Mouse (Mus musculus): ENCODE measurements around the gene Trim46. TPM values are rescaled to one million over a fixed set of nuclear protein-coding genes. Genes with fewer than 3 reads are reported as not detected.

The Trim46 gene
- 3.1 and 5.3 TPM in 2 replicates for total RNA-seq (2012; rRNA removed)

DNA sequence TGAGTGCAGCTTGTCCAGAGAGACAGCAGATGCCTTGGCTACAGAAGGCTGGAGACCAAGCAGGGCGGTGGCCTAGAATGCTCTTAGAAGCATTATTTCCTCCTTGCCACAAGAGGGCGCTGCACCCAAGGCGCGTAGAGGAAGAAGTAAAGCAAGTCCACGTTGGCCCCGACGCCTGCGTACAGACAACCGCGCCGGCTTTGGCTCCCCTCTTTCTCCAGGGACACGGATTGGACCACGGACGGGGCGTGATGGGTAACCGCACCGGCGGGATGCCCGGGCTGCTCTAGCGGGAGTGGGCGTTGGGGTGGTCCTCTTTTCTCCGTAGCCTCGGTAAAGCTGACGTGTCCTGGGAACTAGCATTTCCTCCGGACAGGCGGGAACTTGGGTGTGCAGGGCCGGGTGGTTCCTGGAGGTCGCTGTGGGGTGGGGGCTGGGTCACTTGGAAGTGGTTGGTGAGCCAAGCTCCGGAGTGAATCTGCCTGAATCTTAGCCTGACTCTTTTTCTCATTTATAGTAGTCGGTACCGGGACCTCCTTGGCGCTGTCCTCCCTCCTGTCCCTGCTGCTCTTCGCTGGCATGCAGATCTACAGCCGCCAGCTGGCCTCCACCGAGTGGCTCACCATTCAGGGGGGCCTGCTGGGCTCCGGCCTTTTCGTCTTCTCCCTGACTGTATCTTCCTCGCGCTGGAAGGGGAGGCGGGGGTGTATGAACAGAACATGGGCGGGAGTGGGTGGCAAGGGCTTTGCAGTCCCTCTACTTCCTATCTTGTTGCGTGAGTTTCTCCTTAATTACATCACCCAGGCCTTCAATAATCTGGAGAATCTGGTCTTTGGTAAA lies at the start of gene Trim46:
Gene Trim46 (minus strand): TSS at position 49 of the 840 bp plus-strand sequence.
- Histone ChIP-seq H3K27ac (ENCODE audit: insufficient read depth, low read depth, low read length, poor library complexity, severe bottlenecking) (0 out of 2 replicates have a peak within 1 kb of the TSS, but pooled peaks have one; percentile 4), H3K4me3 (ENCODE audit: insufficient read depth in 1 of 2, low read depth in 1 of 2, low read length in 2 of 2, poor library complexity in 1 of 2, severe bottlenecking in 1 of 2) (peak within 1 kb of the TSS; percentile 74 to 100), H3K4me1 (ENCODE audit: control insufficient read depth in 2 of 2, insufficient read depth in 2 of 2, low read length in 2 of 2, poor library complexity in 1 of 2) (peaks cover 5 to 26% of the 10 kb centered on the region in 2 experiments; a peak in 3 of 4 replicates), H3K36me3 (ENCODE audit: control insufficient read depth, insufficient read depth, low read length, poor library complexity, severe bottlenecking) (peaks cover 15% of the 10 kb centered on the region; the same call in 1 of the 2 replicates), H3K9ac (ENCODE audit: insufficient read depth, low read depth, low read length, poor library complexity, severe bottlenecking) (peak within 1 kb of the TSS; percentile 81), H3K9me3 (ENCODE audit: control insufficient read depth, insufficient read depth, low read depth, low read length) (no peaks in the 10 kb centered on the region)
- TF ChIP-seq MAFK (IDR thresholded peaks at IDR 0.05; ENCODE audit: insufficient read depth, low read depth, low read length) = no peak
- TF ChIP-seq ZNF384 (IDR thresholded peaks at IDR 0.05; ENCODE audit: low read depth, low read length) = no peak
- 0 out of 2 replicates have a peak, but pooled peaks have one; percentile 21 for TF ChIP-seq ZC3H11A (IDR thresholded peaks at IDR 0.05; ENCODE audit: borderline replicate concordance, low read depth, low read length)
- TF ChIP-seq HCFC1 (IDR thresholded peaks at IDR 0.05; ENCODE audit: borderline replicate concordance, insufficient read depth, low read length) = peak; percentile 13; the same call in 1 of the 2 replicates
- TF ChIP-seq CHD2 (IDR thresholded peaks at IDR 0.05; ENCODE audit: low read depth, low read length) = no peak
- peak; percentile 88 for DNase-seq (ENCODE audit: low read depth, low spot score)
- in situ Hi-C loops (cut with MboI; ENCODE audit: low sequenced_read_pairs in 2 of 2, unreplicated experiment in 2 of 2) = no loop called here

DNA sequence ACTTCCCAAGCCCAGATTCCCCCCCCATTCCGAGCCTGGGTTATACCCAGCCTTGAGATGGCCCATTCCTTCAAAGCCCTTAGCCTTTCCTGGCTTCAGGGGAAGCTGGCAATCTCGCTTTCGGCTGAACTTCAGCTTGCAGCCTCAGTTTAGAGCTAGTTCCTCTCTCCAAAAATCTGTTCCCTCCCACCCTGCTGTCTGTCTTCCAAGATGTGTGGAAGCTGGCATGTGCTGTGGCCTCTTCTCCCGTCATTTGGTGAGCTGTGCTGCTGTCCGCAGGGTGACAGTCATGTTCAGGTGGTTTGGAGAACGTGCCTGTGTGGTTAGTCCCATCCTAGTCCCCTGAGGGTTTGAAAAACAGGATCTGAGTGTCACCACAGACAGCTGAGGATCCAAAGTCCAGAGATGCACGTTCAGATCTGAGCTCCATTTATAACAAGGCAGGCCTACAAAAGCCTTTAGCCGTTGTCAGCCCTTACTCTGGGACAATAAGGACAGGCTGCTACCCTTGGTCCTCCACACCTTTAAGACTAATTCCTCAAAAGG lies 49.6 kb upstream of the Trim46 start:
- no peaks in the 10 kb centered on the region for H3K9me3 ChIP-seq (ENCODE audit: control insufficient read depth, insufficient read depth, low read depth, low read length)
- no peak for DNase-seq (ENCODE audit: low read depth, low spot score)
- in situ Hi-C loops (cut with MboI; ENCODE audit: low sequenced_read_pairs in 2 of 2, unreplicated experiment in 2 of 2) = no loop called here
- TF ChIP-seq ZC3H11A (IDR thresholded peaks at IDR 0.05; ENCODE audit: borderline replicate concordance, low read depth, low read length) (no peak), HCFC1 (IDR thresholded peaks at IDR 0.05; ENCODE audit: borderline replicate concordance, insufficient read depth, low read length) (no peak), ZNF384 (IDR thresholded peaks at IDR 0.05; ENCODE audit: low read depth, low read length) (no peak), CHD2 (IDR thresholded peaks at IDR 0.05; ENCODE audit: low read depth, low read length) (no peak), MAFK (IDR thresholded peaks at IDR 0.05; ENCODE audit: insufficient read depth, low read depth, low read length) (no peak)
- no peak overlapping the region for H3K27ac ChIP-seq (ENCODE audit: insufficient read depth, low read depth, low read length, poor library complexity, severe bottlenecking)
- no peaks in the 10 kb centered on the region for H3K4me1 ChIP-seq (ENCODE audit: control insufficient read depth in 2 of 2, insufficient read depth in 2 of 2, low read length in 2 of 2, poor library complexity in 1 of 2)
- H3K4me3 ChIP-seq (ENCODE audit: insufficient read depth in 1 of 2, low read depth in 1 of 2, low read length in 2 of 2, poor library complexity in 1 of 2, severe bottlenecking in 1 of 2) = no peak overlapping the region
- no peak overlapping the region for H3K9ac ChIP-seq (ENCODE audit: insufficient read depth, low read depth, low read length, poor library complexity, severe bottlenecking)
- no peaks in the 10 kb centered on the region for H3K36me3 ChIP-seq (ENCODE audit: control insufficient read depth, insufficient read depth, low read length, poor library complexity, severe bottlenecking)

DNA sequence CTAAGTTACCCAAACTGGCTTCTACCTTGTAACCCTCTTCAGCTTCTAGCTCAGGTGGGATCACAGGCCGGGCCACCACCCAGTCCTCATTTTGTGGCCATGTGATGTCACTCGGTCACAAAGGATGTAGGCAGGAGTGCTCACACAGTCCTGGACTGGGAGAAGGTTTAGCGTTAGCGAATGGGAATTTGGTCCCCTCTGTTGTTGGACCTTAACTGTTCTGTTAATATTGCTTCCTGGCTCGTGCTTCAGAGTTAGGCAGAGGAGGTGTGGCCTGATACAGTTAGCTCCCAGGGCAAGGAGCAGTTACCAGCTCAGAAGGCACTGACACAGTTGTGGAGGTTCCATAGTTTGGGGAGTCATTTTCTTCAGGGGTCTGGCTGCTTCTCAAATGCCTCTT lies 48.1 kb upstream of the Trim46 start:
- no peak for TF ChIP-seq ZNF384 (IDR thresholded peaks at IDR 0.05; ENCODE audit: low read depth, low read length)
- TF ChIP-seq ZC3H11A (IDR thresholded peaks at IDR 0.05; ENCODE audit: borderline replicate concordance, low read depth, low read length) = no peak
- TF ChIP-seq CHD2 (IDR thresholded peaks at IDR 0.05; ENCODE audit: low read depth, low read length) = no peak
- no peak for TF ChIP-seq MAFK (IDR thresholded peaks at IDR 0.05; ENCODE audit: insufficient read depth, low read depth, low read length)
- no peak for TF ChIP-seq HCFC1 (IDR thresholded peaks at IDR 0.05; ENCODE audit: borderline replicate concordance, insufficient read depth, low read length)
- in situ Hi-C loops (cut with MboI; ENCODE audit: low sequenced_read_pairs in 2 of 2, unreplicated experiment in 2 of 2) = no loop called here
- H3K36me3 ChIP-seq (ENCODE audit: control insufficient read depth, insufficient read depth, low read length, poor library complexity, severe bottlenecking) = no peaks in the 10 kb centered on the region

DNA sequence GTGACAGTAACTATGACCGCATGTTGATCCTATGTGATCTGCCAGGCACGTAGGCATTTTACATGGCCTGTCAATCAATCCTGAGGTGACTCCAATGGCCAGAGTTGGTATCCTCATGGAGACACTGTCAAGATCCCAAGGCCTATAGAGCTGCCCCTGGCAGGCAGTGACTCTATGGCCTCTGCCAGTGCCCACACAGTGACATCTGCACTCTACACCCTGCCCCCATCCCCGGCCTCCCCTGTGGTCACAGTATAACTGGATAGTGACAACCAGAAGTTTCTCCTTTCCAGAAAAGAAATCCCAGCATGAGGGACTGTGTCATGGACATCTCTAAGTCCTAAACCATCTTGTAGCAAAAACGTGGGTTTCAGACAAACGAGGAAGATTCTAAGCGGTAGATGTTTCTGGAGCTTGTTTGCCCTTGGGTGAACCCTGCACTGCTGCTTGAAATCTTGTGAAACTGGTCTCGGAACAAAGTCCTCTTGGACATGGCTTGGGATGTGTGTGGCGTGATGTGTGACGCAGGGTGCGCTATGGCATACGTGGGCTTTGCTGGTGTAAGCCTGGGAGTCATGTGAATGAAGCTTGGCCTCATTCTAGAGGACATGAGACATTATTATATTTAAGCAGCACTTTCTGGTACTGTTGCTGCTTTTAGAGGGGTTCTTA lies 47.3 kb upstream of the Trim46 start:
- H3K9ac ChIP-seq (ENCODE audit: insufficient read depth, low read depth, low read length, poor library complexity, severe bottlenecking) = no peak overlapping the region
- H3K9me3 ChIP-seq (ENCODE audit: control insufficient read depth, insufficient read depth, low read depth, low read length) = no peaks in the 10 kb centered on the region
- no peaks in the 10 kb centered on the region for H3K36me3 ChIP-seq (ENCODE audit: control insufficient read depth, insufficient read depth, low read length, poor library complexity, severe bottlenecking)
- in situ Hi-C loops (cut with MboI; ENCODE audit: low sequenced_read_pairs in 2 of 2, unreplicated experiment in 2 of 2) = no loop called here
- H3K27ac ChIP-seq (ENCODE audit: insufficient read depth, low read depth, low read length, poor library complexity, severe bottlenecking) = no peak overlapping the region
- no peaks in the 10 kb centered on the region for H3K4me1 ChIP-seq (ENCODE audit: control insufficient read depth in 2 of 2, insufficient read depth in 2 of 2, low read length in 2 of 2, poor library complexity in 1 of 2)
- H3K4me3 ChIP-seq (ENCODE audit: insufficient read depth in 1 of 2, low read depth in 1 of 2, low read length in 2 of 2, poor library complexity in 1 of 2, severe bottlenecking in 1 of 2) = no peak overlapping the region
- TF ChIP-seq ZC3H11A (IDR thresholded peaks at IDR 0.05; ENCODE audit: borderline replicate concordance, low read depth, low read length) = no peak
- no peak for TF ChIP-seq ZNF384 (IDR thresholded peaks at IDR 0.05; ENCODE audit: low read depth, low read length)
- TF ChIP-seq HCFC1 (IDR thresholded peaks at IDR 0.05; ENCODE audit: borderline replicate concordance, insufficient read depth, low read length) = no peak
- TF ChIP-seq MAFK (IDR thresholded peaks at IDR 0.05; ENCODE audit: insufficient read depth, low read depth, low read length) = no peak
- TF ChIP-seq CHD2 (IDR thresholded peaks at IDR 0.05; ENCODE audit: low read depth, low read length) = no peak
- no peak for DNase-seq (ENCODE audit: low read depth, low spot score)

More for the DNA sequence above, 48.1 kb upstream of the Trim46 start:
- H3K9ac ChIP-seq (ENCODE audit: insufficient read depth, low read depth, low read length, poor library complexity, severe bottlenecking) = no peak overlapping the region
- DNase-seq (ENCODE audit: low read depth, low spot score) = no peak
- H3K4me3 ChIP-seq (ENCODE audit: insufficient read depth in 1 of 2, low read depth in 1 of 2, low read length in 2 of 2, poor library complexity in 1 of 2, severe bottlenecking in 1 of 2) = no peak overlapping the region
- no peak overlapping the region for H3K27ac ChIP-seq (ENCODE audit: insufficient read depth, low read depth, low read length, poor library complexity, severe bottlenecking)
- no peaks in the 10 kb centered on the region for H3K4me1 ChIP-seq (ENCODE audit: control insufficient read depth in 2 of 2, insufficient read depth in 2 of 2, low read length in 2 of 2, poor library complexity in 1 of 2)
- no peaks in the 10 kb centered on the region for H3K9me3 ChIP-seq (ENCODE audit: control insufficient read depth, insufficient read depth, low read depth, low read length)

Data from ES-E14 (cell line).